ENCODE assay signal across 8 mouse cellular contexts in the genomic region with DNA sequence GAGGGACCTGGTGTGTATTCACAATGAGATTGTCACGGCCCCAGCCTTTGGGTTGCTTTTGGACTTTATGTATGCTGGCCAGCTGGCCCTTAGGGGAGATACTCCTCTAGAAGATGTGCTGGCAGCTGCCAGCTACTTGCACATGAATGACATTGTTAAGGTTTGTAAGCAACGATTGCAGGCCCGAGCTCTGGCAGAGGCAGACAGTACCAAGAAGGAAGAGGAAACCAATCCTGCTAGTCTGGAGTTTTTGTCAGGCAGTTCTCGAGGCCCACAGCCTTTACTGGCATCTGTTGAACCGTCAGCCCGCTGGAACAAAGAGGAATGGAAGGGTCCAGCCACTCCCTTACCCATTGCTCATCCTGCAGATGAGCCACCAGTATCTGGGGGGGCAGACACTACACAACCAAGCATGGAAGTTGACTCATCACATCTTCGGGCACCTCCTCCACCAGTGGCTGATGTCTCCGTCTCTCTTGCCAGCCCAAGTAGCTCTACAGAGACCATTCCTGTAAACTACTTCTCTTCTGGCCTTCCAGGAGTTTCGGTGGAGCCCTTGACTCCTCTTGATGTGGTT. TPM values are rescaled to one million over a fixed set of nuclear protein-coding genes. Genes with fewer than 3 reads are reported as not detected.
A peak's percentile ranks its signal among the peaks of the same experiment; 100 is the strongest.
DNase-seq lines count a peak whose midpoint lies in the region; ATAC-seq and TF ChIP-seq lines count a peak whose summit lies in the region.

No protein-coding gene starts in this region.

- no peak for DNase-seq in kidney, postnatal 0 days (ENCODE audit: low spot score)
- no peak for DNase-seq in kidney, postnatal 14 days
- DNase-seq in left cerebral cortex, postnatal 36 days (ENCODE audit: low spot score in 2 of 2) = no peak
- DNase-seq in ovary, postnatal 14 days (ENCODE audit: low spot score) = no peak
- no peak for DNase-seq in kidney, adult 11 months

- ATAC-seq in kidney, postnatal 0 days (replicated peaks; ENCODE audit: low FRiP score, low read depth) = no peak
- no peak for ATAC-seq in embryonic facial prominence, embryonic 13.5 days (ENCODE audit: insufficient number of reproducible peaks, insufficient read depth, low FRiP score, low TSS enrichment, low read depth)
- no peak for ATAC-seq in intestine, postnatal 0 days
- no peak for ATAC-seq in neural tube, embryonic 13.5 days (ENCODE audit: low read depth)

- H3K9me3 ChIP-seq in kidney, postnatal 0 days (replicated peaks; ENCODE audit: low read length) = no peaks in the 10 kb centered on the region
- no peaks in the 10 kb centered on the region for H3K9me3 ChIP-seq in embryonic facial prominence, embryonic 13.5 days
- no peaks in the 10 kb centered on the region for H3K9me3 ChIP-seq in intestine, postnatal 0 days (ENCODE audit: control insufficient read depth)
- no peaks in the 10 kb centered on the region for H3K9me3 ChIP-seq in neural tube, embryonic 13.5 days

- no peak for TF ChIP-seq CTCF in kidney, postnatal 0 days (IDR thresholded peaks at IDR 0.05; ENCODE audit: low read depth)
- no peak for TF ChIP-seq CTCF in intestine, postnatal 0 days (IDR thresholded peaks at IDR 0.05; ENCODE audit: low read depth)

- H3K27me3 ChIP-seq in kidney, postnatal 0 days (ENCODE audit: insufficient read depth, low read length) = no peaks in the 10 kb centered on the region
- H3K27me3 ChIP-seq in embryonic facial prominence, embryonic 13.5 days = no peaks in the 10 kb centered on the region
- H3K27me3 ChIP-seq in intestine, postnatal 0 days (replicated peaks; ENCODE audit: control insufficient read depth, insufficient read depth, low read length) = no peaks in the 10 kb centered on the region
- no peaks in the 10 kb centered on the region for H3K27me3 ChIP-seq in neural tube, embryonic 13.5 days

- 0 out of 2 replicates have a peak overlapping the region, but pooled peaks have one; percentile 24 for H3K9ac ChIP-seq in kidney, postnatal 0 days (ENCODE audit: low read depth, low read length)
- peak overlapping the region; percentile 64; the same call in 1 of the 2 replicates for H3K9ac ChIP-seq in embryonic facial prominence, embryonic 13.5 days
- H3K9ac ChIP-seq in intestine, postnatal 0 days (ENCODE audit: low read depth, low read length) = no peak overlapping the region
- 0 out of 2 replicates have a peak overlapping the region, but pooled peaks have one; percentile 1 for H3K9ac ChIP-seq in neural tube, embryonic 13.5 days

- intact Hi-C loops in left cerebral cortex, postnatal 36 days (cut with DNase I) = no loop called here

- no peak overlapping the region for H3K4me3 ChIP-seq in kidney, postnatal 0 days (replicated peaks; ENCODE audit: low read depth, low read length)
- peak overlapping the region; percentile 63 for H3K4me3 ChIP-seq in embryonic facial prominence, embryonic 13.5 days
- no peak overlapping the region for H3K4me3 ChIP-seq in intestine, postnatal 0 days (ENCODE audit: low read depth, low read length)
- peak overlapping the region; percentile 52 for H3K4me3 ChIP-seq in neural tube, embryonic 13.5 days

- peaks cover 17% of the 10 kb centered on the region; the same call in 1 of the 2 replicates for H3K36me3 ChIP-seq in kidney, postnatal 0 days (ENCODE audit: insufficient read depth, low read length)
- H3K36me3 ChIP-seq in embryonic facial prominence, embryonic 13.5 days = peaks cover 45% of the 10 kb centered on the region
- peaks cover 15% of the 10 kb centered on the region for H3K36me3 ChIP-seq in intestine, postnatal 0 days (ENCODE audit: control insufficient read depth, insufficient read depth)
- peaks cover 38% of the 10 kb centered on the region for H3K36me3 ChIP-seq in neural tube, embryonic 13.5 days

- peak overlapping the region; percentile 62; the same call in 1 of the 2 replicates for H3K4me2 ChIP-seq in kidney, postnatal 0 days (ENCODE audit: low read length)
- peak overlapping the region; percentile 77 for H3K4me2 ChIP-seq in embryonic facial prominence, embryonic 13.5 days
- H3K4me2 ChIP-seq in intestine, postnatal 0 days (replicated peaks; ENCODE audit: low read depth) = peak overlapping the region; percentile 77
- peak overlapping the region; percentile 60 for H3K4me2 ChIP-seq in neural tube, embryonic 13.5 days

- peaks cover 8% of the 10 kb centered on the region; the same call in 1 of the 2 replicates for H3K4me1 ChIP-seq in kidney, postnatal 0 days (replicated peaks; ENCODE audit: insufficient read depth, low read length)
- H3K4me1 ChIP-seq in embryonic facial prominence, embryonic 13.5 days = peaks cover 16% of the 10 kb centered on the region
- H3K4me1 ChIP-seq in intestine, postnatal 0 days (replicated peaks; ENCODE audit: control insufficient read depth, insufficient read depth, low read length) = no peaks in the 10 kb centered on the region
- H3K4me1 ChIP-seq in neural tube, embryonic 13.5 days (replicated peaks) = peaks cover 28% of the 10 kb centered on the region

- 93% methylated on average over 9 of the region's 9 CpGs for WGBS in kidney, postnatal 0 days
- 89% methylated on average over 9 of the region's 9 CpGs for WGBS in embryonic facial prominence, embryonic 13.5 days
- 92% methylated on average over 9 of the region's 9 CpGs for WGBS in intestine, postnatal 0 days
- 86% methylated on average over 9 of the region's 9 CpGs for WGBS in neural tube, embryonic 13.5 days

- H3K27ac ChIP-seq in kidney, postnatal 0 days = peak overlapping the region; percentile 87; the same call in 1 of the 2 replicates
- peak overlapping the region; percentile 91 for H3K27ac ChIP-seq in embryonic facial prominence, embryonic 13.5 days
- H3K27ac ChIP-seq in intestine, postnatal 0 days (ENCODE audit: low read depth, low read length) = 0 out of 2 replicates have a peak overlapping the region, but pooled peaks have one; percentile 63
- H3K27ac ChIP-seq in neural tube, embryonic 13.5 days (replicated peaks) = peak overlapping the region; percentile 86

RNA-seq across cellular contexts. Expression of a gene that starts 0.9 kb away (rescaled TPM):
- 3.6 TPM in 2 replicates for polyA plus RNA-seq in kidney, postnatal 0 days (2015; fragmentation: Nextera tagmentation; extraction: Ambion mirVana)
- 5.5 and 6.0 TPM in 2 replicates for polyA plus RNA-seq in embryonic facial prominence, embryonic 13.5 days (2015; fragmentation: Nextera tagmentation; extraction: Ambion mirVana)
- 1.9 and 2.0 TPM in 2 replicates for polyA plus RNA-seq in intestine, postnatal 0 days (2015; fragmentation: Nextera tagmentation; extraction: Ambion mirVana)
- 8.2 and 8.6 TPM in 2 replicates for polyA plus RNA-seq in neural tube, embryonic 13.5 days (2015; fragmentation: Nextera tagmentation; extraction: Ambion mirVana)
- 1 to 10 TPM; 4.9 to 6.3 TPM for total RNA-seq in left cerebral cortex, postnatal 36 days (2021)

RNA-seq across cellular contexts. Expression of a gene that starts 4.9 kb away (rescaled TPM):
- 185 and 187 TPM in 2 replicates for polyA plus RNA-seq in kidney, postnatal 0 days (2015; fragmentation: Nextera tagmentation; extraction: Ambion mirVana)
- 175 and 178 TPM in 2 replicates for polyA plus RNA-seq in embryonic facial prominence, embryonic 13.5 days (2015; fragmentation: Nextera tagmentation; extraction: Ambion mirVana)
- polyA plus RNA-seq in intestine, postnatal 0 days (2015; fragmentation: Nextera tagmentation; extraction: Ambion mirVana) = 114 and 115 TPM in 2 replicates
- polyA plus RNA-seq in neural tube, embryonic 13.5 days (2015; fragmentation: Nextera tagmentation; extraction: Ambion mirVana) = 167 and 168 TPM in 2 replicates
- 100 to 1,000 TPM; 102 to 107 TPM for total RNA-seq in left cerebral cortex, postnatal 36 days (2021)

RNA-seq across cellular contexts. Expression of a gene that starts 15.8 kb away (rescaled TPM):
- 32.2 and 35.9 TPM in 2 replicates for polyA plus RNA-seq in kidney, postnatal 0 days (2015; fragmentation: Nextera tagmentation; extraction: Ambion mirVana)
- polyA plus RNA-seq in embryonic facial prominence, embryonic 13.5 days (2015; fragmentation: Nextera tagmentation; extraction: Ambion mirVana) = 78.7 and 82.9 TPM in 2 replicates
- 18.2 and 19.9 TPM in 2 replicates for polyA plus RNA-seq in intestine, postnatal 0 days (2015; fragmentation: Nextera tagmentation; extraction: Ambion mirVana)
- polyA plus RNA-seq in neural tube, embryonic 13.5 days (2015; fragmentation: Nextera tagmentation; extraction: Ambion mirVana) = 47.6 and 59.0 TPM in 2 replicates
- 10 to 100 TPM; 33.1 to 33.3 TPM for total RNA-seq in left cerebral cortex, postnatal 36 days (2021)

RNA-seq across cellular contexts. Expression of a gene that starts 16.5 kb away (rescaled TPM):
- polyA plus RNA-seq in kidney, postnatal 0 days (2015; fragmentation: Nextera tagmentation; extraction: Ambion mirVana) = 5.5 and 6.3 TPM in 2 replicates
- polyA plus RNA-seq in embryonic facial prominence, embryonic 13.5 days (2015; fragmentation: Nextera tagmentation; extraction: Ambion mirVana) = 7.4 and 7.6 TPM in 2 replicates
- polyA plus RNA-seq in intestine, postnatal 0 days (2015; fragmentation: Nextera tagmentation; extraction: Ambion mirVana) = 5.4 and 6.0 TPM in 2 replicates
- polyA plus RNA-seq in neural tube, embryonic 13.5 days (2015; fragmentation: Nextera tagmentation; extraction: Ambion mirVana) = 5.3 and 6.0 TPM in 2 replicates
- total RNA-seq in left cerebral cortex, postnatal 36 days (2021) = 100 to 1,000 TPM; 110 to 118 TPM

RNA-seq across cellular contexts. Expression of a gene that starts 17.1 kb away (rescaled TPM):
- 28.4 and 28.6 TPM in 2 replicates for polyA plus RNA-seq in kidney, postnatal 0 days (2015; fragmentation: Nextera tagmentation; extraction: Ambion mirVana)
- 28.5 and 35.6 TPM in 2 replicates for polyA plus RNA-seq in embryonic facial prominence, embryonic 13.5 days (2015; fragmentation: Nextera tagmentation; extraction: Ambion mirVana)
- 12.0 and 13.2 TPM in 2 replicates for polyA plus RNA-seq in intestine, postnatal 0 days (2015; fragmentation: Nextera tagmentation; extraction: Ambion mirVana)
- 22.9 and 25.9 TPM in 2 replicates for polyA plus RNA-seq in neural tube, embryonic 13.5 days (2015; fragmentation: Nextera tagmentation; extraction: Ambion mirVana)
- total RNA-seq in left cerebral cortex, postnatal 36 days (2021) = 10 to 100 TPM; 12.5 to 14.4 TPM

Comparison
In these comparisons a context has a peak if more than half of its experiments do, and no peak if none do; other contexts are left out.
1. H3K4me3 ChIP-seq: peak in embryonic facial prominence, embryonic 13.5 days (single experiment) and neural tube, embryonic 13.5 days (single experiment); none in kidney, postnatal 0 days (single experiment) and intestine, postnatal 0 days (single experiment).
2. Peak in every context shown above with its lines, with median percentiles within 50 percentile points of each other: H3K27ac ChIP-seq and H3K4me2 ChIP-seq.